Mouse (Mus musculus) testis, postnatal 14 days (tissue): Measurements from ENCODE around the gene Tigit.

ENCODE experiments used
- DNase-seq: peaks from one replicate; pipeline ENCODE4 v3.0.0; 2021; ENCODE audit warnings: low spot score

The Tigit gene

GRCm38 (mm10) chr16:43663978-43664579, at the start of gene Tigit:
Tigit (minus strand) TSS chr16:43664146.
- no peak for DNase-seq

DNA sequence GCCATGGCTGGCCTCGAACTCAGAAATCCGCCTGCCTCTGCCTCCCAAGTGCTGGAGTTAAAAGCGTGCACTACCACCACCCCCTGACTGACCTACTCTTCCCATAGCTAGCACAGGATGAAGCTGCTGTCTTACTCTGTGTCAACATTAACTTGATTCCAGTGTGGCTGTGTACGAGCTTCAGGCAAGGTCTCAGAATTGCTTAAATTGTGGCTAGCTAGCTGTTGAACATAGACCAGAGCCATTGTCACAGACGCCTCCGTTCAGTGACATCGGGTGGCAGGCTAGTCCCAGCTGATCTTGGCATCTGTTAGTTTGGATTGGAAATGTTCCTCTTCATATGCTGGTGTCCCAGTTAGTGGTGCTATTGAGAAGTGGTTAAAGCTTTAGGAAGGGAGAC, 47.4 kb upstream of the Tigit start:
- no peak for DNase-seq

DNA sequence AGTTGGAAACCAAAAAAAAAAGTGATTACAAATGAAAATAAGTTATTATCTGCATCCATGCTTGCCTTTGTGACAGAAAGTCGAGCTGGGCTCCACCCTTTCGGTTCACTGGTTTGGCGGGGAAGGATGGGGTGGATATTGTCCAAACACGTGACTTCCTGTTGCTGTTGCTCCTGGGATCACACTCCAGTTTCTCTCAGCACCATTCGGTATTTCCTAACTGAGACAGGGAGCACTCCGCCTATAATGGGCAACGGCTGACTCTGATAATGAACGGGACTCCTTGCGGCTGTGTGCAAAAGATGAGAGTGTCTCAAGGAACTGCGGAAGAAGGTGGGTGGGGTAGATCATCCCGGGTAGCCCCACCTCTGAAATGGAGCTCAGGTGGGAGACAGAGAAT, 46.7 kb upstream of the Tigit start:
- no peak for DNase-seq

GRCm38 (mm10) chr16:43710134-43710475, 46.2 kb upstream of the Tigit start:
- DNase-seq, result no peak

DNA sequence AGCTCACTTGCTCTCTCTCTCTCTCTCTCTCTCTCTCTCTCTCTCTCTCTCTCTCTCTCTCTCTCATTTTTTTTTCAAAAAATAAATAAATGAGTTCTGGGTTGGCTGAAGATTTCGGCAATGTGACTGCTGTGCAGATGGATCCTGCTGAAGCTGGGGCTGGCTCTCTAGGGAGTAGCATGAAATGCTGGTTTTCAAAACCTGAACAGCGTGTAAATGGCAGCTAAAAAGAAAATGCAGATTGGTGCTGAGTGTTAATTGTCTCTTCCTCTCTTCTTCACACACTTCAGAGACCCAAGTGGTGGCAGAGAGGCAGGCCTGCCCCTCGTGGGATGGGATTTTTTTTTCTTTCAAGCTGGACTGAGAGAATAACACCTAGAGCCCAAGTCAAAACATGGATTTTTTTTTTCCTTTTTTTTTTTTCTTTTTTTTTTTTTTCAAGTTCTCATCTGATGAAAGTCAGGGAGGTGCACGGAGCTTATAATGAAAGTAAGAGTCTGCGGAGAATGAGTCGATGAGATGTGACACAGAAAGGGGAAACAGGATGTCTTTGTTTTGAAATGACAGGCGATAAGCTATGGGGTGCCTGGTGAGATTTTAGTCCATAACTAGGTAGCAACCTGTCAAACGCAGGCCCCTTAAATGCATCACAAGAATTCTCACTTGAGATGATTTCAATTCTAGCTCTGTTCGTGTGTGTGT, 45.6 kb upstream of the Tigit start:
- DNase-seq, result no peak

DNA sequence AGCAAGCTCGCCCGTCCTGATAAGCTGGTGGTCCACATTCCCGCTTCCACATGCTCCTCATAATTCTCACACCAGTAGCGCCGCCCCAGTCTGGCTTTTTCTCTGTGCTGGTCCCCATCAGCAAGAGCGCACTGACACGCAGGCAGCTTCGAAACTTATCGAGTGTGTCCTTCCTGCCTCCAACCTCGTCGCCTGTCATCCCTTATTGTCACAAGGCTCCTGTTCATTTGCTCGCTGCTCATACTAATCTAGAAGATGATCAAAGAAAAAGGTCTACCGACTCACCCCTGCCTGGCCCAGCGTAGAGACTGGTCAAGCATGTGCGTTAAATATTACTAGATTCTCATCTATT, 45.1 kb upstream of the Tigit start:
- no peak for DNase-seq

DNA sequence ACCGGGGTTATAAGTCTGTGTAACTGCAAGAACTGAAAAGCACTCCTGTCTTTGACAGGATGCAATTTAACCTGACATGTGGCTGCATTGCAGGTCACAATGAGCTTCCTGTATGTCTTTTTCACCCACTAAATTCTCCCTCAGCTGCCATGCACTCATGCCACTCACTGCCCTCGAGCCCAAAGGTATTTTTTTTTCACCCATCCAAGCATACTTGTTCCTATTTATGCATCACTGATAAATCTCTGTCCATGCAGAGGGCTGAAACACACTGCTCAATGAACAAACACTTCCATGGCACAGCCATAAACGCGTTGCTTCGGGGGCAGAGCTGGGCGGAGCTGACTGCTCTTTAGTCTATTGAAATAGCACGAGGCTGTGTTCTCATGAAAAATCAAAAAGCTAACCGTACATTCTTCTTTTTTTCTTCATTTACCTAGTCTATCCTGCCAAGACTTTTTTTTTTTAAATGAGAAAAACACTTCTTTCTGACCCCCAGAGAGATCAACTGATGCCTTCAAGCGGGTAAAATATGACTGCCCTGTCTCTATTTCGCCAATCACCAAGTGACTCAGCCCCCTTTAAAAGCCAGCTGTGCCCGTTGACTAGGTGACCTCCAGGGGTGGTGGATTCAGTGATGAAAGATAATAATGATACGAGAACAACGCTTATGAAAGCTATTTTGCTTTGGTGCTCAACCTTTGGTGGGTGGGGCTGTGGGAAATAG, 44.6 kb upstream of the Tigit start:
- DNase-seq, result no peak

- no peak for DNase-seq
Observed at GRCm38 (mm10) chr16:43701765-43702504, 38.0 kb upstream of the Tigit start.

GRCm38 (mm10) chr16:43700575-43700974, 36.6 kb upstream of the Tigit start:
- DNase-seq, result no peak

DNA sequence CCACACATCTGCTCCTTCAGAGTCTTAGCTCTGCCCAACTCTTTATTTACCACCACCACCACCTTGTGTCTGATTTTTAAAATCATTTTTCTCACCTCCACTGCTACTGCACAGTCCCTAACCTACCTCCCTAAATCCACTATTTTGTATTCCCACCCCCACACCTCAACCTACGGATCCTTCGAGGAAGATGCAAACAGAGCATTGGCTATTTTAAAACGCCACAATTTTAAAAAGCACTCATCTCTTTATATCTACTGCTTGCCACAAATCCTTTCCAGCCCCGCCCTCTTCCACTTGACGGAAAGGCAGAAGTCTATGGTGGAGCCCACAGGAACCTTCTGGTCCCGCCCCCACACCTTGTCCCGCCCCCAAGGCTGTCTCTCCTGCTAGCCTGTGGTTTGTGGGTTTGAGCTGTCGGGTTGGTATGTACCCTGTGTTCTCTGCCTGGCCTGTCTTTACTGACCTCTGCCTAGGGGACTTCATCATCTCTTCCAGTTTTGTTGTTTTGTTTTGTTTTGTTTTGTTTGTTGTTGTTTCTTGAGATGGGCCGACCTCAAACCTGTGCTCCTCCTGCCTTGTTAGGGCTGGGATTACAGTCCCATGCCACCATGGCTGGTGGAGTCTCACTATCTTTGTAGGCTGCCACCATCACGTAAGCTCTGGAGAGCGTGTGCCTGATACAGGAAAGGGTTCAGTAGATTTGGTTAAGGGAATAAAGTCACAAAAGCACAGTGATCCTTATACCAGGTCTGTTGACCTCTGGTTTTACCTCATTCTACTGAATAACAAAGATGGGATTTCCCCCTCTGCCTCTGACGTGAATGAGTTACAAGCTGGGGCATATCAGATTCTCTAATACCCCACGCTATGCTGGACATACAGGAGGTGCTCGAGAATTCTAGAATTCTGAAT, 35.0 kb upstream of the Tigit start:
- DNase-seq, result no peak

DNA sequence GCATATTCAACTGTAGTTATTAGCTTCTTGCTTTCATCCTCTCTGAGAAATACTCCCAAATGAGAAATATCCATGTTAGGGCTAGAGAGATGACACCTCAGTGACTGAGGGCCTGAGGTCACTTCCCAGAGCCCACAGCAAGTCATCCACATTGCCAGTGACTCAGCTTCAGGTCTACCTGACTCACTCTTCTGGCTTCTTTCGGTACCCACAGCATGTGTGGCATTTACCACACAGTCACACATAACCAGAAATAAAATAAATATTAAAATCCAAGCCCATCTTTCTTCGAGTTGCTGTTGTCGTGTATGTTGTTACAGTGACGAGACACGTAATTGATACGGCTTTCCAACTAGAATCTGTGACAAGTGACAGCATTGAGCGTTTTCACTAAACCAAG, 33.8 kb upstream of the Tigit start:
- no peak for DNase-seq

- DNase-seq, result no peak
Observed at GRCm38 (mm10) chr16:43695852-43696251, 31.9 kb upstream of the Tigit start.

DNA sequence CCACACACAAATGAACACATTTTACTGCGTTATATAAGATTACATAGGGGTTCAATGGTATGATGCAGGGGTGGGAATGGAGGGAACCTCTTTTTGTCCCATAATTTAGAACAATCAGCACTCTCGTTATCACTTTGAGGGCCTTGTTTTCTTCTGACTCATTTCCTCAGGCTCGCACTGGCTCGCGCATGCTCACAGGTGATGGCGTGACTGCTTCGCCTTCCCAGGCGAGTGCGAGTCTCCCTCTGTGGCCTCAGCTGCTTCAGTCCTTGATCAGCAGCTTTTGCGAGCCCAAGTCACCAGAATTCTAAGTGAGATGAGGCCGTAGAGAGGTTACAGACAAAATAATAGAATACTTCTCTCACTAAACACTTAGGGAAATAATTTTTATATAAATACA, 30.2 kb upstream of the Tigit start:
- DNase-seq, result no peak

- no peak for DNase-seq
Observed at GRCm38 (mm10) chr16:43692611-43693010, 28.7 kb upstream of the Tigit start.

GRCm38 (mm10) chr16:43691741-43692140, 27.8 kb upstream of the Tigit start:
- no peak for DNase-seq

DNA sequence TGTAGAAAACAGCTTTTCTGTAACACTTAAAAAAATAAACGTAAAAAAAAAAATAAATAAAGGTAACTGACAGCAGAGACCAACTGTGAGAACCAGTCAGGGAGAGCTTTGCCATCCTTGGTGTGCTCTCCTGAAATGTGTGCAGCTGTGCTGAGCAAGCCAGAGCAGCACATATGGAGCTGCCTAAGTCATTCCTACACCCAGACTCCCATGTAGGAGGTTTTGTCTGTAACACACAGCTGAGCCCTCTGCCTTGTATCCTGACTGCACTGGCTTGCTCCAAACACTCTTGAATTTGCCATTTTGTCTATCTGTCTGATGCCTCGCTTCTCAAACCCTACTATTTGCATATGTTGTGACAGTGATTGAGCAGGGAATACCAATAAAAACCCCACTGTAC, 27.0 kb upstream of the Tigit start:
- DNase-seq, result no peak

DNA sequence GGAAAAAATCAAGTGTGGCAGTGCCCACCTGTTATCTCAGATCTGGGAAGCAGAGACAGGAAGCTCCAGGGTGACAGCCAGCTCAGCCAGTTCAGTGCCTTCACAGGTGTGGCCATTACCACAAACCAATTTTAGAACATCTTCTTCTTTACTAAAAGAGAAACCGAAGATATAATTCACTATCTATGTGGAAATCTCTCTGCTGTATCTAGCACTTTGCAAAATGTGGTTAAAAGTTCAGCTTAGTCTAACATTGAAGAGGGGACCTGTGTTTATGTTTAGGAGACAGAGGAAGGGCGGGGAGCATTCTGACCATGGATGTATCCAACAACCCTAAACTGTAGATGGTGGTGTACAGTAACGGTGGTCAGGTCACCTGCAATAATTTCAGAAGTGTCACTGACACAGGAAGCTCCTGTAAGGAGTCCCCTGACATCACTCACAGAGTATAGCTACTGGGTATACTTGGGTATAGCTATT, 26.3 kb upstream of the Tigit start:
- DNase-seq, result no peak

DNA sequence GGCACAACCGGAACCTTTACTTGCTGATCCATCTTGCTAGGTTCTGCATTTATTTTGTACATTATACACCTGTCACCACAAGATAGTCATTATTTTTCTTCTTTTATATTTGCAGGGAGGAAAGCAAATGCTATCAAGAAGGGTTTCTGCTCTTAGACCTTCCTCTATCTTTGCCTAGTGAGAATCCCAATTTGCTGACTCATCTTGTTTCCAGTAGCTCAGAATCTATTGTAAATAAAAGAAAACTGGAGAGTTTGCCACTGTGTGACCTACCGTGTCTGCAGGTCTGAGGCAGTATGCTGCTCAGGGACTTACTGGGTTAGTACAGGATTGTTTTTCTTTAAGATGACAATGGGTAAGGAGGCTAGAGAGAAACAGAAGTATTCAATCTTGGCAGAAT, 24.0 kb upstream of the Tigit start:
- DNase-seq, result no peak

- no peak for DNase-seq
Observed at GRCm38 (mm10) chr16:43674400-43674799, 10.5 kb upstream of the Tigit start.

DNA sequence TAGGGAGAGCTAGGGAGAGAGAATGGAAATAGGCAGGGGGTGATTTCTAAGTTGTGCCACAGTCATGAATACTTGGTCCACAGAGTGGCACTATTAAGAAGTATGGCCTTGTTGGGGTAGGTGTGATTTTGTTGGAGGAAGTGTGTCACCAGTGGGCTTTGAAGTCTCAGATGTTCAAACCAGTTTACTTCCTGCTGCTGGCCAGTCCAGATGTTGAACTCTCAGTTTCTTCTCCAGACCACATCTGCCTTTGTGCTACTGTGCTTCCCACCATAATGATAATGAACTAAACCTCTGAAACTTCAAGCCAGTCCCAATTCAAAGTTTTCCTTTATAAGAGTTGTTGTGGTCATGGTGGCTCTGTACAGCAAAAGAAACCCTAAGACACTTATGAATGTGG, 8.8 kb upstream of the Tigit start:
- DNase-seq, result no peak

GRCm38 (mm10) chr16:43671972-43672371, 8.0 kb upstream of the Tigit start:
- no peak for DNase-seq

GRCm38 (mm10) chr16:43668294-43668693, 4.3 kb upstream of the Tigit start:
- no peak for DNase-seq
